Mouse (Mus musculus) embryonic facial prominence, embryonic 10.5 days (tissue): ENCODE data around the gene Gtf2ird2. TPM values are rescaled to one million over a fixed set of nuclear protein-coding genes. Genes with fewer than 3 reads are reported as not detected.

ENCODE experiments used
- DNase-seq: peaks from one replicate; pipeline ENCODE4 v3.0.0-alpha.2; 2017; ENCODE audit warnings: low spot score
- H3K27ac ChIP-seq: fragments of 300-500 bp; sonication (generic); replicated peaks from 2 replicates; pipeline ENCODE4 v1.5.1; 2016; ENCODE audit warnings: mild to moderate bottlenecking
- H3K27me3 ChIP-seq: fragments of 300-500 bp; sonication (generic); replicated peaks from 2 replicates; pipeline ENCODE4 v1.6.1; 2016; ENCODE audit warnings: low read depth, mild to moderate bottlenecking; ENCODE audit not compliant: poor library complexity, severe bottlenecking
- H3K36me3 ChIP-seq: fragments of 300-500 bp; sonication (generic); replicated peaks from 2 replicates; pipeline ENCODE4 v1.6.1; 2016; ENCODE audit warnings: mild to moderate bottlenecking, moderate library complexity
- H3K4me1 ChIP-seq: fragments of 300-500 bp; sonication (generic); 2 replicates; pipeline ENCODE4 v1.6.1; 2016
- H3K4me3 ChIP-seq: fragments of 300-500 bp; sonication (generic); 2 replicates; pipeline ENCODE4 v1.5.1; 2016; ENCODE audit warnings: mild to moderate bottlenecking, moderate library complexity
- H3K9me3 ChIP-seq: fragments of 300-500 bp; sonication (generic); 2 replicates; pipeline ENCODE4 v1.6.1; 2016; ENCODE audit warnings: mild to moderate bottlenecking
- WGBS: fragments of 180-500 bp; shearing (Covaris S2); methylation state at CpG from one replicate; pipeline ENCODE4 v1.1.7; 2016; 5-methylcytosine and 5-hydroxymethylcytosine counted together
- polyA plus RNA-seq: library from polyadenylated mRNA; unstranded; fragments of >200 nt; fragmentation: Nextera tagmentation; extraction: Ambion mirVana; gene quantifications from 2 replicates; pipeline ENCODE4 v1.2.1, GENCODE M21; 2016

Gene Gtf2ird2
- polyA plus RNA-seq, 1 experiment from 2014 or later: 8.5 TPM

DNA sequence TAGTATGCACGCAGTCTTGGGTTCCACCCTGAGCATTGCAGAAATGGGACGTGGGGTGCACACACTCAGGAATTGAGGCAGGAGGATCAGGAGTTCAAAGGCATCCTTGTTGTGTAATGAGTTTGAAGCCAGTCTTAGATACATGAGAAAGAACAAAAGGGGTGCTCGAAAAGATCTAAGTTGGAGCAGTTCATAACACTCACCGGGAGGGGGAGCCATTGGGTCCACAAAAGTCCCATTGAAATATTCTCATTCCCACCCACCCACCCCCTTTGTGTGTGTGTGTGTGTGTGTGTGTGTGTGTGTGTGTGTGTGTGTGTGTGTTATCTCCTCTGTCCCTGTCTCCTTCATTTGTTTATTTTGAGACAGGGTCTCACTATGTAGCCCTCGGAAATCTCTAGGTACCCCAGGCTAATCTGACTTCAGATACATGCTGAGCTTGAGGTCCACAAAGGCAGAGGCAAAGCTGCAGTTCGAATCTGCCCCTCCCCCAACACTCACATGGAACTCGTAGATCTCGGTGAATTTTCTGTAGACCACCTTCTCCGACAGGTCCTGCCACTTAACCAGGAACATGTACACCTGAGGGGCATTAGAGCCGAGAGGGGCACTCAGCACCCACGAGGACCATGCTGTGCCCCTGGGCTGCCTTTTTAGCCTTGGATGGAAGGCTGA lies 43.9 kb downstream of the Gtf2ird2 start:
- peak; percentile 67 for DNase-seq
- peak overlapping the region; percentile 67 for H3K27ac ChIP-seq
- 42% methylated on average over 11 of the region's 11 CpGs for WGBS

DNA sequence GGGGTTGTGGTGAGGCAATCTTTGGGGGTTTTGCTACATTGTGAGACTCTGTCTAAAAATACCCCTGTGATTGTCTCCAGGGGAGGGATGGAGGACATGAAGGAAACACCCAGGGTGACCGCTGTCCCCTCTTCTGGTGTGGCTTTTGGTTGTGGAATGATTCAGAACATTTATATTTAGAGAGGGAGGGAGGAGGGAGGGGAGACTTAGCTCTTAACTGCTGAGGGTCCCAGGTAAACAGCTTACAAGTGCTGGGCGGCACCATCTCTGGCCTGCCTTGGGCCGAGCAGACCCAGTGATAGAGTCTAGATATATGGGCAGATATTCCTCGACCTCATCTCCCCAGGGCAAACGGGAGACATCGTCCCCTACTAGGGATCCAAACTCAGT lies 44.4 kb downstream of the Gtf2ird2 start:
- WGBS: 81% methylated on average over 6 of the region's 6 CpGs
- Histone ChIP-seq H3K27ac (peak overlapping the region; percentile 45; the same call in 1 of the 2 replicates), H3K9me3 (no peaks in the 10 kb centered on the region), H3K27me3 (peaks cover 3% of the 10 kb centered on the region), H3K4me1 (peaks cover 38% of the 10 kb centered on the region), H3K4me3 (no peak overlapping the region), H3K36me3 (no peaks in the 10 kb centered on the region)
- DNase-seq: no peak

More for the DNA sequence above, 43.9 kb downstream of the Gtf2ird2 start:
- Histone ChIP-seq H3K36me3 (no peaks in the 10 kb centered on the region), H3K4me3 (no peak overlapping the region), H3K9me3 (no peaks in the 10 kb centered on the region), H3K27me3 (peaks cover 8% of the 10 kb centered on the region), H3K4me1 (peaks cover 33% of the 10 kb centered on the region)

GRCm38 (mm10) chr5:134229391-134229790 lies 45.6 kb downstream of the Gtf2ird2 start, which contains the start of gene Ncf1:
Gene Ncf1 (minus strand): TSS chr5:134229625.
- Histone ChIP-seq H3K27me3 (no peaks in the 10 kb centered on the region), H3K4me1 (peaks cover 48% of the 10 kb centered on the region), H3K9me3 (no peaks in the 10 kb centered on the region), H3K36me3 (no peaks in the 10 kb centered on the region), H3K4me3 (no peak within 1 kb of the TSS), H3K27ac (peak within 1 kb of the TSS; percentile 35; the same call in 1 of the 2 replicates)
- WGBS: 84% methylated on average over 7 of the region's 7 CpGs
- DNase-seq: no peak

GRCm38 (mm10) chr5:134231376-134231775 lies 47.6 kb downstream of the Gtf2ird2 start:
- Histone ChIP-seq H3K4me1 (peaks cover 51% of the 10 kb centered on the region), H3K9me3 (no peaks in the 10 kb centered on the region), H3K27me3 (no peaks in the 10 kb centered on the region), H3K27ac (no peak overlapping the region), H3K4me3 (no peak overlapping the region), H3K36me3 (peaks cover 18% of the 10 kb centered on the region)
- 86% methylated on average over 5 of the region's 5 CpGs for WGBS
- no peak for DNase-seq

DNA sequence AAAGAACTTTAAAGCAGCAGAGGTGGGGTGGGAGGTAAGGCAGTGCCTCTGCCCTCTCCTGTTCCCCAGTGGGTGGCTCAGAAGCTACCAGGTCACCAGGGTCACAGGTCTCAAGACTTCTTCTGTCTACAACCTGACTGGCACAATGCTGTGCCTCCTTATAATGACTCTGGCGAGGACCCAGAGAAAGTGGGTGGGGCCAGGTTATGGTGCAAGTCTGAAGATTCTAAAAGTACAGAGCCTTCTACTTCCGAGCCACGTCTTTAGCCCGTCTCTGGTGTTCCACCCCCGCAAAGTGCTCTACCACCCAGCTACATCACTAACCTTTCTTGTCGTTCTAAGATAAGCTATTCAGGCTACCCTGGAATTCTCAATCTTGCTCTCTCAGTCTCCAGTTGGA lies 48.3 kb downstream of the Gtf2ird2 start:
- H3K27ac ChIP-seq: no peak overlapping the region
- 77% methylated on average over 6 of the region's 6 CpGs for WGBS
- H3K4me3 ChIP-seq: no peak overlapping the region
- H3K9me3 ChIP-seq: no peaks in the 10 kb centered on the region
- peaks cover 26% of the 10 kb centered on the region for H3K36me3 ChIP-seq
- H3K4me1 ChIP-seq: peaks cover 43% of the 10 kb centered on the region
- no peaks in the 10 kb centered on the region for H3K27me3 ChIP-seq
- DNase-seq: no peak

DNA sequence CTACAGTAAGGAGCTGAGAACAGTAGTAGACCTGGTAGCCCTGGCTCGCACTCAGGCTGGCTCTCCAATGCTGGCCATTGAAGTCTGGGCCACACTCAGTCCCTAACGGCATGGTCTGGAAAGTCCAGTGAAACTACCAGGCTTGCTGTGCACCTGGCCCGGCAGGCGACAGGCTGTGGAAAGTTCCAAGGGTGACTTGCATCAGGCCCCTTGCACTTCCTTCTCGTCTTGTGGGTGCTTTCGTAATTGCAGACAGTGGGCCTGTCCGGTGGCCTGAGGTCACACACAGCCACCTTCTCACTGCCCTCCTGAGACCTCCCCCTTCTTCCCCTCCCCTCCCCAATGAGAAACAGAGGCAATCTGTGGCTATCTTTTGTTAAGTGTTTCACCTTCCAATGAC lies 48.7 kb downstream of the Gtf2ird2 start:
- Histone ChIP-seq H3K4me3 (no peak overlapping the region), H3K27ac (peak overlapping the region; percentile 31; the same call in 1 of the 2 replicates), H3K9me3 (no peaks in the 10 kb centered on the region), H3K36me3 (peaks cover 30% of the 10 kb centered on the region), H3K27me3 (no peaks in the 10 kb centered on the region), H3K4me1 (peaks cover 39% of the 10 kb centered on the region)
- WGBS: 45% methylated on average over 7 of the region's 7 CpGs
- DNase-seq: no peak

DNA sequence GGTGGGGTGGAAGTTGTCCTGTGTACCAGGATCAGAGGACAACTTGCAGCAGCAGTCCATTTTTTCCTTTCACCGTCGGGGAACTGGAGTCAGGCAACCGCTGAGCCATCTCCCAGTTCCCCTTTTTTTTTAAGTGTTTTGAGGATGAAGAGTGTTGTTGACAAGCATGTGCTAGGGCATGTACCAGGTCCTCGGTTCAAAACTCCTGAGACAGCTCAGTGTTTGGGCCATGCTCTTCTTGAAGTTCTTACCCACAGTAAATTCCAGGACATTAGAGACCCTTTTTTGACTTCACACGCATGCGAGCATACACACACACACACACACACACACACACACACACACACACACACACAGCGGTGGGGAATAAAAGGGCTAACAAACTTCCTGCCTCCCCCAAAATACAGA lies 49.4 kb downstream of the Gtf2ird2 start:
- H3K4me3 ChIP-seq: no peak overlapping the region
- DNase-seq: no peak
- H3K9me3 ChIP-seq: no peaks in the 10 kb centered on the region
- H3K27me3 ChIP-seq: no peaks in the 10 kb centered on the region
- peaks cover 37% of the 10 kb centered on the region for H3K36me3 ChIP-seq
- peaks cover 34% of the 10 kb centered on the region for H3K4me1 ChIP-seq
- WGBS: 75% methylated on average over 7 of the region's 7 CpGs
- no peak overlapping the region for H3K27ac ChIP-seq

- Histone ChIP-seq H3K27ac (no peak overlapping the region; the same call in 1 of the 2 replicates), H3K36me3 (peaks cover 46% of the 10 kb centered on the region), H3K4me3 (no peak overlapping the region), H3K4me1 (peaks cover 43% of the 10 kb centered on the region), H3K27me3 (no peaks in the 10 kb centered on the region), H3K9me3 (no peaks in the 10 kb centered on the region)
- 77% methylated on average over 2 of the region's 2 CpGs for WGBS
- no peak for DNase-seq
These were observed 50.4 kb downstream of the Gtf2ird2 start for GRCm38 (mm10) chr5:134234205-134234604.

- WGBS: 57% methylated on average over 6 of the region's 6 CpGs
- no peaks in the 10 kb centered on the region for H3K9me3 ChIP-seq
- H3K4me3 ChIP-seq: no peak overlapping the region
- DNase-seq: no peak
- no peaks in the 10 kb centered on the region for H3K27me3 ChIP-seq
- H3K4me1 ChIP-seq: peaks cover 43% of the 10 kb centered on the region
- peak overlapping the region; percentile 14; the same call in 1 of the 2 replicates for H3K27ac ChIP-seq
- peaks cover 56% of the 10 kb centered on the region for H3K36me3 ChIP-seq
These were observed 51.3 kb downstream of the Gtf2ird2 start for GRCm38 (mm10) chr5:134235111-134235510.

GRCm38 (mm10) chr5:134236241-134236640 lies 52.4 kb downstream of the Gtf2ird2 start:
- H3K27me3 ChIP-seq: no peaks in the 10 kb centered on the region
- H3K36me3 ChIP-seq: peaks cover 67% of the 10 kb centered on the region
- no peak overlapping the region for H3K27ac ChIP-seq
- WGBS: 94% methylated on average over 3 of the region's 3 CpGs
- no peaks in the 10 kb centered on the region for H3K9me3 ChIP-seq
- H3K4me3 ChIP-seq: no peak overlapping the region
- DNase-seq: no peak
- peaks cover 43% of the 10 kb centered on the region for H3K4me1 ChIP-seq

DNA sequence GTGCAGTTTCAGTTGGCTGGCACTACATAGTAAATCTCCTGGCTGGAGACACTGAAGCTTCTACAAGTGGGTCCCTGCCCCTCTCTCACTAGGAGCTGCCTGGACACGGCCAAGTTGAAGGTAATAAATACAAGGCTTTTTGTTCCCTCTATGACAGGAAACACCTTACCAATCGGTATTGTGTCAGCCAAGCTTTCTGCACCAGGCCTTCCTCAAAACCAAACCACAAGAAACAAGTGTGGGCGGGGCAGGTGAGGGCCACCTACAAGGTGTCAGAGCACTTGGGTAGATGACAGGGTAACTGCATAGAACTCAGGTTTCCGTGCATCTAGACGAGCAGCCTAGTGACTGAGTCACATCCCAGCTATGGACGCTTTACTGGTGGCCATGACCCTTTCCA lies 53.0 kb downstream of the Gtf2ird2 start:
- H3K27me3 ChIP-seq: no peaks in the 10 kb centered on the region
- 90% methylated on average over 6 of the region's 6 CpGs for WGBS
- no peaks in the 10 kb centered on the region for H3K9me3 ChIP-seq
- no peak for DNase-seq
- H3K4me3 ChIP-seq: no peak overlapping the region
- peaks cover 43% of the 10 kb centered on the region for H3K4me1 ChIP-seq
- peaks cover 72% of the 10 kb centered on the region for H3K36me3 ChIP-seq
- no peak overlapping the region for H3K27ac ChIP-seq

DNA sequence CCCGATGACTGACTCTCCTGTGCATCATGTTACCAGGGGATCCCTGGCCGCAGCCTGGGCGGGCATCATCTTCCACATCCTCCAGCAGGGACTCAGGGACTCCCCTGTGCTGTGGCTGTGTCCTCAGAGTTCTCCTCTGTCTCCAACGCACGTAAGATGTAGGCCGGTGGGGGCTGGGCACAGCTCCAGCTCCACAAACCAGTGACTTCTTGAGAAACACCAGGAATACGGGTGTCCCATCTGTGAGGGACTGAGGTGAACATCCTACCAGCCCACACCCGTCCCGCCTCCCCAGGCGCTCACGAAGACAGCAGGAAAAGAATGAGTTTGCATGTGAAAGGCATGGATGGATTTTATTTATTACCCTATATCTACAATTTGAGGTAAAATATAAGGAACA lies 53.7 kb downstream of the Gtf2ird2 start:
- no peak overlapping the region for H3K27ac ChIP-seq
- no peaks in the 10 kb centered on the region for H3K27me3 ChIP-seq
- DNase-seq: no peak
- H3K9me3 ChIP-seq: no peaks in the 10 kb centered on the region
- H3K4me3 ChIP-seq: no peak overlapping the region
- 96% methylated on average over 11 of the region's 11 CpGs for WGBS
- peaks cover 39% of the 10 kb centered on the region for H3K4me1 ChIP-seq
- peaks cover 79% of the 10 kb centered on the region for H3K36me3 ChIP-seq
